Mouse (Mus musculus) megakaryocyte, embryonic 14.5 days (primary cell): ENCODE data around the gene Dnah2. TPM values are rescaled to one million over a fixed set of nuclear protein-coding genes. Genes with fewer than 3 reads are reported as not detected.

Source experiments
- H3K27me3 ChIP-seq: replicated peaks from 2 replicates; pipeline ENCODE3; 2012; ENCODE audit warnings: inconsistent platforms
- H3K36me3 ChIP-seq: replicated peaks from 2 replicates; pipeline ENCODE3; 2012; ENCODE audit warnings: low read length, inconsistent platforms, mixed read lengths
- H3K4me1 ChIP-seq: 2 replicates; pipeline ENCODE4 v1.6.1; 2012; ENCODE audit warnings: inconsistent platforms
- H3K4me3 ChIP-seq: replicated peaks from 2 replicates; pipeline ENCODE3; 2012; ENCODE audit warnings: moderate library complexity, mild to moderate bottlenecking, inconsistent platforms
- H3K9me3 ChIP-seq: 2 replicates; pipeline ENCODE4 v1.6.1; 2012; ENCODE audit warnings: inconsistent platforms
- FLI1 ChIP-seq: IDR thresholded peaks from 2 replicates; pipeline ENCODE4 v1.6.1; 2012; ENCODE audit warnings: low read length, inconsistent platforms, mixed read lengths
- GATA1 ChIP-seq: IDR thresholded peaks from 3 replicates; pipeline ENCODE4 v1.6.1; 2012; ENCODE audit warnings: mixed read lengths, low read length, inconsistent platforms, borderline replicate concordance
- polyA plus RNA-seq: library from polyadenylated mRNA; stranded (reverse); fragments of >175 nt; gene quantifications from 2 replicates; pipeline ENCODE4 v1.2.3, GENCODE M21; 2012; ENCODE audit warnings: low replicate concordance; ENCODE audit not compliant: insufficient read depth

The Dnah2 gene
- polyA plus RNA-seq, 1 experiment, result 0.95 TPM

- peaks cover 41% of the 10 kb centered on the region for H3K36me3 ChIP-seq
- TF ChIP-seq FLI1, result no peak
- no peak for TF ChIP-seq GATA1
- H3K4me3 ChIP-seq, result peak overlapping the region; percentile 99
- H3K9me3 ChIP-seq, result no peaks in the 10 kb centered on the region
- no peaks in the 10 kb centered on the region for H3K27me3 ChIP-seq
- H3K4me1 ChIP-seq, result peaks cover 72% of the 10 kb centered on the region
Measured at GRCm38 (mm10) chr11:69411538-69412203, 137.2 kb downstream of the Dnah2 start.

GRCm38 (mm10) chr11:69411073-69411535 is 137.8 kb downstream of the Dnah2 start:
- Histone ChIP-seq H3K4me3 (peak overlapping the region; percentile 99), H3K36me3 (peaks cover 47% of the 10 kb centered on the region), H3K27me3 (no peaks in the 10 kb centered on the region), H3K4me1 (peaks cover 71% of the 10 kb centered on the region), H3K9me3 (no peaks in the 10 kb centered on the region)
- TF ChIP-seq GATA1, result no peak
- no peak for TF ChIP-seq FLI1

DNA sequence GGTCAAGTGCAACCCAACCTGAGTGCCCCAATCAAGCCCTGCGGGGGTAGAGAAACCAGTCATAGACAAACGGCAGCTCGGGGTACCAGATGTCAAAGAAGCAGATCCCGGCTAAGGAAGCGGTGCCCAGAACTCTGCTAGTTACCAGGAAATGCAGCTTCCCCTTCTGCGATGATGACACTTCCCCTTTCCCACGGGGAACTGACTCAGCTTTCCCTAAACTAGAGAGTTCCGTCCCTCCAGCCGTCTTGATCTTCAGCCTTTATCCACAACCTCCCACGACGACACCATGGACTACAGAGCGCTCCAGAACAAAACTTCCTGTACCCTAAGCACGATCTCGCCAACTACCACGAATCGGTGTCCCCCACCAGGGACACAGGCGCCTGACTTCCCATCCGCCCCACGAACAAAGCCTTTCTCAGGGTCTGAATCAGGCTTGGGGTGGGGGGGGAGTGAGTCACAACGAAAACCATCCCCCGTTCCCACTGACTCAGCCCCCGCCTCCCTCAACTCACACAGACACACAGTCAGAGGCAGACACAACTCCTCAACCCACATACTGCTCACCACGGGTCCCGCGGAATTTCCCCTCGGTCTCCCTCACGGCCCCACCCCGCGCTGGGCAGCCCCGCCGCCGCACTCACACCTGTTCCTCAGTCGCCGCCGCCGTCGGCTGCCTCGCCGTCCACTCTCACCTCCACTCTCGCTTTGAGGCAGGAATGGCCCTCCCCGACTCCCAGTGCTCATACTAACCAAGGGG is 138.4 kb downstream of the Dnah2 start:
- no peaks in the 10 kb centered on the region for H3K9me3 ChIP-seq
- H3K4me3 ChIP-seq, result peak overlapping the region; percentile 99
- H3K27me3 ChIP-seq, result no peaks in the 10 kb centered on the region
- TF ChIP-seq FLI1 (no peak), GATA1 (no peak)
- peaks cover 67% of the 10 kb centered on the region for H3K4me1 ChIP-seq
- H3K36me3 ChIP-seq, result peaks cover 53% of the 10 kb centered on the region

DNA sequence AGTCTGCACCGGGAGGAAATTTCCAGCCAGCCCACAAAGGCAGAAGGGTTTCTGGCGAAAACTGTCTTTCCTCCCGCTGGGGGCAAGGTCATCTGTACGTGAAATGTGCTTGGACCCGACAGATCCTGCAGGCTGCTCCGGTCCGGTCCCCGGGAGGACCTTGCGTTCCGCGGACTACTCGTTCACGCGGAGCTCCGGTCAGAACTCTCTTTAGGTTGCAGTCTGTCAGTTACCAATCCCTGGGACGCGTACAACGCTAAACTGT is 138.9 kb downstream of the Dnah2 start:
- peaks cover 58% of the 10 kb centered on the region for H3K36me3 ChIP-seq
- peak overlapping the region; percentile 99 for H3K4me3 ChIP-seq
- TF ChIP-seq FLI1 (no peak), GATA1 (no peak)
- peaks cover 62% of the 10 kb centered on the region for H3K4me1 ChIP-seq
- no peaks in the 10 kb centered on the region for H3K9me3 ChIP-seq
- no peaks in the 10 kb centered on the region for H3K27me3 ChIP-seq

DNA sequence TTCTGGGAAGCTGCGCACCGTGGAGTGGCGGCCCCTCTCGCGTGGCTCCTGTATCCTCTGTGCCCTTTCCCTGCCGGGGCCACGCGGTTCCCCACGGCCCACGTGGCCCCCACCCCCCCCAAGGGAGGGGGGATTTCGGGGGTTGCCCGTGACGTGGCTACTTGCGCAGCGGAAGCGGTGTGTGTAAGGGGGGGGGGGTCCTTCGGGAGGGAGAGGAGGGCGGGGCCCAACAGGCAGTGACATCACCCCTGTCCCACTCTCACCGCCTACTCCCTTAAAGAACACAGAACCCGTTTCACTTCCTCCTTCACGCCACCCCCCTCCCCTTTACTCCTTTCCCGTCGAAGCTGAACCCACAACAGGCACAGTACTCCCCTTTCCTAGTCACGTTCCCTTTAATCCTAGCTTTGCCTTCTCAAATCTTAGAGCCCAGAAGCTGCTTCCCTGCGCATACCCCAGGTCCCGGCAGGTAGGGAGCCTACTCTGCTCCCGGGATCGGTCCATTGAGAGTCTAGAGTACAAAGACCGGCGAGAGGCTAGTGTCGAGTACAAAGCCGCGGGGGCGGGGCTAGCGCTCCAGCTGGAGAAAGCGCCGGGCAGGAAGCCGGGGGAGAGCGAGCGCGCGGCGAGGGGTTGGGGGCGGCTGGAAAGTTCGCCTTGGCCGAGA is 139.4 kb downstream of the Dnah2 start:
- Histone ChIP-seq H3K27me3 (no peaks in the 10 kb centered on the region), H3K4me3 (peak overlapping the region; percentile 99), H3K9me3 (no peaks in the 10 kb centered on the region), H3K4me1 (peaks cover 57% of the 10 kb centered on the region), H3K36me3 (peaks cover 63% of the 10 kb centered on the region)
- TF ChIP-seq FLI1 (no peak), GATA1 (no peak)

GRCm38 (mm10) chr11:69408541-69409377 is 140.2 kb downstream of the Dnah2 start:
- TF ChIP-seq GATA1, result no peak
- no peak for TF ChIP-seq FLI1
- peaks cover 50% of the 10 kb centered on the region for H3K4me1 ChIP-seq
- no peaks in the 10 kb centered on the region for H3K27me3 ChIP-seq
- peaks cover 63% of the 10 kb centered on the region for H3K36me3 ChIP-seq
- H3K9me3 ChIP-seq, result no peaks in the 10 kb centered on the region
- peak overlapping the region; percentile 99 for H3K4me3 ChIP-seq

DNA sequence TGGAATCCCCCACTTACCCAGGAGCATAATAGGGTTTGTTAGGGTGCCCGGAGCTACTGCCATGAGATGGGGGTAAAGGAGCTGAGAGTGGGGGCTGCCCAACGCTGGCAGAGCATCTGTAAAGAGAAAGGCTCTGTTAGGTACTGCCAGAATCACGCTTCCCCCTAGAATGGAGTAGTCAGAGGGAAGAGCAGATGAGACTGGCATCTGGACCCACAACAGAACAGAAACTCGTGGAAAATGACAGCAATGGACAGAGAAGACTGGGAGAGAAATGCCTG is 141.2 kb downstream of the Dnah2 start:
- H3K27me3 ChIP-seq, result no peaks in the 10 kb centered on the region
- peak overlapping the region; percentile 99 for H3K4me3 ChIP-seq
- H3K4me1 ChIP-seq, result peaks cover 39% of the 10 kb centered on the region
- no peaks in the 10 kb centered on the region for H3K9me3 ChIP-seq
- TF ChIP-seq FLI1 (no peak), GATA1 (no peak)
- H3K36me3 ChIP-seq, result peaks cover 63% of the 10 kb centered on the region

DNA sequence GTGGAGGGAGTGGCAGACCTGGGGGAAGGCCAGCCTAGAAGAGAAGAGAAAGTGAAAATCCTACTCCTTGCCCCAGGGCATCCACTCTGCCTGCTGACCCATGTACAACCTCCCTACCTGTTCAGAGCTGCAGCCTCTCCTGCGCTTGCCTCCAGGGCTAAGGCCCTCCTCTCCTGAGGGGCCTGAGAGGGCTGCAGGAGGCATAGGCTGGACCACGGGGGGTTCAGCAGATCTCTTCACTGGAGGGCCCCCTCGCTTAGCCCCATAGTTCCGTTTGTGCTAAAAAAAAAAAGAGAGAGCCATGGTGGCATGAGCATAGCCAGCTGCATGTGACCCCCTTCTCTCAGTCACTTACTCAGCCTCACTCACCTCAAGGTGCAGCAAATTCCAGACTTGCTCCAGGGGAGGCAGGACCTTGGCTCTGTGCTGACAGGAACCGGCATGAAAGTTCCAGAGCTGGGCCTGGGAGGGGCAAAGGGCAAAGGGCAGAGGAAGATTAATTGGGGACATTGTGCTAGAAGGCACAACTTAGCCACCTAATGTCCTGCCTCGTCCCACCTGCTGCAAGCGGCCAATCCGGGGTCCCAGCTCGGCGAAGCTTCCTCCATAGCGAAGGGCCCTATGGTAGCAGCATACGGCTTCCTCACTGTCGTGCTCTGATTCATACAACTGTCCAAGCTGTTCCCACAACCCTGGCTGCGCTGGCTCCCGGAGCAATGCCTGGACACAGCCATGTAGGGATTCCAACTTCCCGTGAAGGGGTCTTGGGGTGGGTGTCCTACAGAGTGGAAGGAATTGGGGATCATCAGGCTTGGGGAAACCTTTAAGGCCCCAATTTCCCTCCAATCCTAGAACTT is 141.8 kb downstream of the Dnah2 start:
- Histone ChIP-seq H3K36me3 (peaks cover 64% of the 10 kb centered on the region), H3K4me1 (peaks cover 33% of the 10 kb centered on the region), H3K9me3 (no peaks in the 10 kb centered on the region), H3K4me3 (peak overlapping the region; percentile 3), H3K27me3 (no peaks in the 10 kb centered on the region)
- TF ChIP-seq GATA1 (no peak), FLI1 (no peak)

DNA sequence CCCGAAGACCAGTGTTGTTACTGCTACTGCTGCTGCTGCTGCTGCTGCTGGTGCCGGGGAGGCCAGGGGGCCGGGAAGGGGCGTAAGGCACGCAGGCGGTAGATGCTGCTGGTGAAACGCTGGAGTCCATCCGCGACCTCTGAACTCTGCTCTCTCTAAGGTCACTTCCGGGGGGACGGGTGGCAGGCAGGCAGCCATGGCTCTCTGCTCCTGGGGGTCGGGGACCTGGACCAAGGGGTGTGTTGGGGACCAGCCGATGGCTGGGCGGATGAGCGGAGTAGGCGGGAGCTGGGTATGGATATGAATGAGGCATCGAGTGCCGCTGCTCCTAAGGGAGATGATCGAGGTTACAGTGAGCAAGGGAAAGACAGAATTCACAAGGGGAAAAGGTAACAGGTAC is 142.6 kb downstream of the Dnah2 start:
- Histone ChIP-seq H3K9me3 (no peaks in the 10 kb centered on the region), H3K27me3 (no peaks in the 10 kb centered on the region), H3K4me3 (no peak overlapping the region), H3K36me3 (peaks cover 70% of the 10 kb centered on the region), H3K4me1 (peaks cover 35% of the 10 kb centered on the region)
- TF ChIP-seq GATA1, result no peak
- TF ChIP-seq FLI1, result no peak
